Mouse (Mus musculus): ENCODE results near the gene Pm20d2.

Gene Pm20d2

DNA sequence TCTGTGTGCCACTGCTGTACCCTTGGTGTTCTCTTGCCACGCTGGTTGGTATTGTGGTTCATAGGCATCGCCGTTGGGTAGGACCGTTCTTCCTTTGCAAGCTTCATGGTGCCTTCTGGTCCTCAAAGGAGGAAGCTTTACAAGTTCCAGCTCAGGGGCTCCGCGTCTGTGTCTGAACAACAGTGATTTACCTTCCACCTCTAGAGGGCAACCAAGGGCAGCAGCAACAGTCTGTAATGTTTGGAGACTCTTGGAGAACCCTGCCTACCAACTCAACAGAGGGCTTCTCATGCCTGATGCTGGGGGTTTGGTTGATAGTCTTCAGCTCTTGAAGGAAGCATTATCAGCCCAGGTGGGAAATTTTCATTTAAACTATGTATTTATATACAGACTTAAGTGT, 65.0 kb downstream of the Pm20d2 start:
- no peak for DNase-seq (ENCODE audit: extremely low spot score, low spot score)

Measured in neural tube, embryonic 10.5 days (tissue).